Mouse (Mus musculus): ENCODE results near the gene Shisal1. TPM values are rescaled to one million over a fixed set of nuclear protein-coding genes. Genes with fewer than 3 reads are reported as not detected.

Shisal1 gene
- polyA plus RNA-seq, 1 experiment from 2014 or later: 18.0 TPM

DNA sequence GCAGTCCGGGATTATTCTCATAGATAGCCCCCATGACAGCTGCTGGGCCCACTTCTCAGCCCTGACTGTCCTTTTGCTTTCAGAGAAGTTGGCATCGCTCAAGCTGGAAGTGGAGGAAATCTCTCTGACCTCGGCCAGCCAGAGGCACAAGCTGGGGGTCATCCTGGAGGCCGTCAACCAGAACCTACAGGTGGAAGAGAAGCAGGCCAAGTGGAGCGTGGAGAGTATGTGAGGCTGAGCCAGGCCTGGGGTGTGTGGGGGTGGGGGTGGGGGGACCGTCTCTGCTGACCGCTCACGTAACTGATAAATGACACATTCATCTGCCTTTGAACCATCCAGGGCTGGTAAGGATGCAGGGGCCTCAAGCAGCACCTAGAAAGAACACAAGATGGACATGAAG lies 117.0 kb downstream of the Shisal1 start:
- no peak overlapping the region for H3K27ac ChIP-seq (replicated peaks; ENCODE audit: low read depth, low read length)
- no peak overlapping the region for H3K4me3 ChIP-seq (replicated peaks; ENCODE audit: low read depth, low read length)
- no peaks in the 10 kb centered on the region for H3K9me3 ChIP-seq (ENCODE audit: control insufficient read depth, low read length)
- ATAC-seq (ENCODE audit: low FRiP score, low TSS enrichment): no peak
- 0 out of 2 replicates have a peak, but pooled peaks cover 3% of the 10 kb centered on the region for H3K4me1 ChIP-seq (ENCODE audit: control insufficient read depth, insufficient read depth, low read length)
- H3K36me3 ChIP-seq (ENCODE audit: control insufficient read depth, insufficient read depth, low read length): no peaks in the 10 kb centered on the region
- no peaks in the 10 kb centered on the region for H3K27me3 ChIP-seq (ENCODE audit: control insufficient read depth, insufficient read depth, low read length)
- no peak for DNase-seq
- no peak overlapping the region for H3K4me2 ChIP-seq (ENCODE audit: low read length)
- 88% methylated on average over 8 of the region's 8 CpGs for WGBS
- no peak overlapping the region for H3K9ac ChIP-seq (replicated peaks; ENCODE audit: low read length)

Other genes starting within 250 kb of the Shisal1 start
- gene Parvb, start 215.1 kb downstream of the Shisal1 start, polyA plus RNA-seq (2014; fragmentation: Nextera tagmentation; extraction: Ambion mirVana): 4.4 and 4.9 TPM in 2 replicates
- 0.72 TPM in 2 replicates for gene Parvg, start 123.1 kb downstream of the Shisal1 start, polyA plus RNA-seq (2014; fragmentation: Nextera tagmentation; extraction: Ambion mirVana)
- gene Rtl6, start 110.7 kb upstream of the Shisal1 start, polyA plus RNA-seq (2014; fragmentation: Nextera tagmentation; extraction: Ambion mirVana): 41.2 and 43.2 TPM in 2 replicates
- gene Prr5, start 222.5 kb upstream of the Shisal1 start, polyA plus RNA-seq (2014; fragmentation: Nextera tagmentation; extraction: Ambion mirVana): 19.5 and 19.9 TPM in 2 replicates